Mouse (Mus musculus): ENCODE results near the gene Adipor2. TPM values are rescaled to one million over a fixed set of nuclear protein-coding genes. Genes with fewer than 3 reads are reported as not detected.
"Not testable (repeated sequence)": the region's sequence is repeated elsewhere in the genome, so short reads cannot be mapped to it uniquely, and the experiment has no call there.

Gene Adipor2
- polyA plus RNA-seq, 1 experiment, result 45.4 TPM

DNA sequence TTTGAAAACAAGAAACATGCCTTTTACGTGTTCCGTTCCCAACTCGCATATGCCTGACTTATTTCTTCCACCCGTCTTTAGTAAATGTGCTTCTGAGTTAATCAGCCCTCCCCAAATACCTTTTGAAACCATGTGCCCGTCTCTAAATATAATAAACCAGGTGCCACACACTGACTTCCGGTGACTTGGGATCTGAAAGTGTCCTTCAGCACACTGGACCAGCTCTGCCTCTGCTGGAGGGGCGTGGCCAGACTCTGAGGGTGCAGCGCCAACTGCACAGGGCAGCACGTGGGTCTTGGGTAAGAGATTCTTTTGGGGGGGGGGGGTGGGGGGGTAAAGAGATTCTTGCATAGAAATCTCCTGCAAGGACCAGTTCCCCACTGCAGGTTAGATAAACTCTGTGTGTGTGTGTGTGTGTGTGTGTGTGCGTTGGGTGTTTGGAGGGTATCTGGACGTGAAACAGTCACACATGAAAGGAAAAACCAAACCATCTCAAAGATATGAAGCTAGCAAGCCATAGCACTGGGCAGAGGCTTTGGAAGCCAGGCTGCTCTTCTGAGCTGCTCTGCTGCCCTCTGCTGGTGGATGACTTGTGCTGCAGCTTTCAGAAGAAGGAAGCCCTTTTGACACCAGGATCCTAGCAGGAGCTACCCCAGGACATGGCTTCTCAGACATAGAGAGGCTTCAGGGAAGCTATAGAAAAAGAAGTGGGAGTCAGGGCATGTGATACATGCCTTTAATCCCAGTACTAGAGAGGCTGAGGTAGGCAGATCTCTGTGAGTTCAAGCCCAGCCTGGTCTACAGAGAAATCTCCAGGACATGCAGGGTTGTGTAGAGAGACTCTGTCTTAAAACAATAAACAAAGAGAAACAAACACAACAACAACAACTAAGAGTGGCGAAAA, 26.5 kb upstream of the Adipor2 start:
- TF ChIP-seq POLR2A (IDR thresholded peaks at IDR 0.05; ENCODE audit: borderline replicate concordance, extremely low read depth, insufficient read depth, insufficient read length, poor library complexity, severe bottlenecking), result no peak
- peak; percentile 99 for TF ChIP-seq CTCF (IDR thresholded peaks at IDR 0.05; ENCODE audit: borderline replicate concordance, extremely low read depth, insufficient read depth, insufficient read length)
- peak; percentile 95 for DNase-seq (ENCODE audit: low read depth)

DNA sequence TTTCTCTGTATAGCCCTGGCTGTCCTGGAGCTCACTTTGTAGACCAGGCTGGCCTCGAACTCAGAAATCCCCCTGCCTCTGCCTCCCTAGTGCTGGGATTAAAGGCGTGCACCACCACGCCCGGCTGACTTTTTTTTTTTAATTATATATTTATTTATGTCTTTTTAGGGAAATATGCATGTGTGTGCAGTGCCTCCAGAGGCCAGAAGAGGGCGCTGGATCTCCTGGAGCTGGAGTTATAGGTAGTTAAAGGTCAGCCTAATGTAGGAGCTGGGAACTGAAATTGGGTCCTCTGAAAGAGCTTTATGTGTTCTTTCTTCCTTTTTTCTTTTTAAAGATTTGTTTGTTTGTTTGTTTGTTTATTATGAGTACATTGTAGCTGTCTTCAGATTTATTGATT, 25.2 kb upstream of the Adipor2 start:
- peak; percentile 25; the same call in 1 of the 2 replicates for TF ChIP-seq CTCF (IDR thresholded peaks at IDR 0.05; ENCODE audit: borderline replicate concordance, extremely low read depth, insufficient read depth, insufficient read length)
- not testable (repeated sequence) for DNase-seq (ENCODE audit: low read depth)

DNA sequence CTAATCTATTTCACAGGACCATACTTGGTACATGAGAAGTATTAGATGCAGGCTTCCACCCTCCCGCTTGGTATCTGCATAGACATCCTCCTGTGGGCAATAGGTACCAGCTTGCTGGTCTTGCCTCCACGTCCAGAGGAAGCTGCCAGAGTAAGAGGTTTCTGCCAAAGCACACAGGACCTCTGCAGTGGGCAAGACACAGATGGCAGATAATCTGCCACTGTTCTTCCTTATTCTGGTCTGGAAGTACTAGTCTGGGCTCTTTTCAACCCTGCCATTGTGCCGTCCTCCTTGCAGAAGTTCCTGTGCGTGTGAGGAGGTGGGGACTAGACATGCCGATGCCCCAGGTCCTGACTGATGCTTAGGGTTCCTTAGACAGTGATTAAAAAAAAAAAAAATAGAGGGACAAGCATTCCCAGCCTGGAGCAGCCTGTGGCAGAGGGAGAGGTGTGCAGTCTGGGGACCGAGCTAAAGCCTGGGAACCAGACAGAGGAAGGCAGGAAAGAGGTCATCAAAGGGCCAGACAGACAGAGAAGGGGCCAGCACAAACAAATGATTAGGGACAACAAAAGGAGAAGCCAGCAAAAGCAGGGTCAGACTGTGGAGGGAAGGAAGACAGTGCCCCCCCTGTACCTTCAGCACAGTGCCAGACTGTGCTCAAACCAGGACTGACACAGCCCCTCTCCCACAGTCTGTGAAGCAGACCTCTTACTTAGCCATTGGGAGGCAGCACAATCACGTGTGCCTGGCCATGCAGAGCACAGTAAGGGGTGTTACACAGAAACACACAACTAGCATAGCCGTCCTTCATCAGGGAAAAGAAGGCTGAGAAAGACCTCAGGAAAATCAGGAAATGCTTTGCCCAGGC, 20.6 kb upstream of the Adipor2 start:
- peak; percentile 37 for DNase-seq (ENCODE audit: low read depth)
- TF ChIP-seq POLR2A (IDR thresholded peaks at IDR 0.05; ENCODE audit: borderline replicate concordance, extremely low read depth, insufficient read depth, insufficient read length, poor library complexity, severe bottlenecking) (no peak), CTCF (IDR thresholded peaks at IDR 0.05; ENCODE audit: borderline replicate concordance, extremely low read depth, insufficient read depth, insufficient read length) (peak; percentile 20; the same call in 1 of the 2 replicates)

DNA sequence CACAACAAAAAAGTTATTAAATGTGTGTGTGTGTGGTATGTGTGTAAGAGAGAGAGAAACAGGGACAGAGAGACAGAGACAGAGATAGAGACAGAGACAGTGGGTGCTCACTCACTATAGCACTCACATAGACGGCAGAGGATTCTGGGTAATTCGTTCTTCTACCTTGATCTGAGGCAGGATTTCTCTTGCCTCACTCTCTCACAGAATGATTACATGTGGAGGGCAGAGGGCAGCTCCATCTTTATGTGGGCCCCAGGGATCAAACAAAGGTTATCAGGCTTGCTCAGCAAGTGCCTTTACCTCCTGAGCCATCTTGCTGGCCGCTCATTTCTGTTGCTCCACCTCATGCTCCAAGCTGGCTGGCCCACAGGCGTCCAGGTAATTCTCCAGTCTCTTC, 16.9 kb upstream of the Adipor2 start:
- TF ChIP-seq POLR2A (IDR thresholded peaks at IDR 0.05; ENCODE audit: borderline replicate concordance, extremely low read depth, insufficient read depth, insufficient read length, poor library complexity, severe bottlenecking) (no peak), CTCF (IDR thresholded peaks at IDR 0.05; ENCODE audit: borderline replicate concordance, extremely low read depth, insufficient read depth, insufficient read length) (no peak)
- DNase-seq (ENCODE audit: low read depth), result no peak

DNA sequence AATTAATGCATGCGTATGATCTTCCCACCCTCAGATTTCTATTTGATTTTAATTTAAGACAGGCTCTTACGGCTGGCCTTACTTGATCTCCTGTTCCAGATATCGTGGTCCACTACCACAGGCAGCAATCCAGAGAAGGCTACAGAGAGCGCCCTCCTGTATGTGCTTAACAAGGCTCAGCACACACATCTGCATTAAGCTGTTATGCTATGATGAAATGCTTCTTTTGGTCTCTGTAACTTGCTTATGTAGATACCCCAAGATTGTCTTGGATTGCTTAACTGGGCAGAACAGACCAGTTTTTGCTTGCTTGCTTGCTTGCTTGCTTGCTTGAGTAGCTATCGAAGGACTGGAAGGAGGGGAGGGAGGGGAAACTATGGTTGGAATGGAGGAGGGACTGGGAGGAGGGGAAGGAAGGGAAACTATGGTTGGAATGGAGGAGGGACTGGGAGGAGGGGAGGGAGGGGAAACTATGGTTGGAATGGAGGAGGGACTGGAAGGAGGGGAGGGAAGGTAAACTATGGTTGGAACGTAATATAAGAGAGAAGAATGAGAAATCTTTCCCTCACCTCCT, 14.3 kb upstream of the Adipor2 start:
- no peak for DNase-seq (ENCODE audit: low read depth)
- no peak for TF ChIP-seq POLR2A (IDR thresholded peaks at IDR 0.05; ENCODE audit: borderline replicate concordance, extremely low read depth, insufficient read depth, insufficient read length, poor library complexity, severe bottlenecking)
- TF ChIP-seq CTCF (IDR thresholded peaks at IDR 0.05; ENCODE audit: borderline replicate concordance, extremely low read depth, insufficient read depth, insufficient read length), result no peak

DNA sequence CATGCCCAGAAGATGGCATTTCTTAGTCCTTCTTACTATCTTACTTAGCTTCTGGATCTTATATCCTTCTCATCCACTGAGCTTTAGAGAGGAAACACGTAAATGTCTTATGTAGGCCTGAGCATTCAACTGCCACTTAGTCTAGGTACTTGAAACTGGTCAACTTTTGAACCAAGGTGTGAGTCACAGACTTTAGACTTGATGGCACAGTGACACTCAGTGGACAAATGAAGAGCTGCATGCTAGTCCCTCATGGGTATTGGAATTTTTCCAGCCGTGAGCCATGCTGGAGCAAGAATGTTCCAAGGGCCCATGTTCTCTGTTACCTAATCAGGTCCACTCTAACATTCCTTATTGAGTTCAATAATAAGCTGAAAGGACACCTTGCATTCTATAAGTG, 13.0 kb upstream of the Adipor2 start:
- peak; percentile 62 for DNase-seq (ENCODE audit: low read depth)
- no peak for TF ChIP-seq POLR2A (IDR thresholded peaks at IDR 0.05; ENCODE audit: borderline replicate concordance, extremely low read depth, insufficient read depth, insufficient read length, poor library complexity, severe bottlenecking)
- TF ChIP-seq CTCF (IDR thresholded peaks at IDR 0.05; ENCODE audit: borderline replicate concordance, extremely low read depth, insufficient read depth, insufficient read length), result peak; percentile 64; the same call in 1 of the 2 replicates

DNA sequence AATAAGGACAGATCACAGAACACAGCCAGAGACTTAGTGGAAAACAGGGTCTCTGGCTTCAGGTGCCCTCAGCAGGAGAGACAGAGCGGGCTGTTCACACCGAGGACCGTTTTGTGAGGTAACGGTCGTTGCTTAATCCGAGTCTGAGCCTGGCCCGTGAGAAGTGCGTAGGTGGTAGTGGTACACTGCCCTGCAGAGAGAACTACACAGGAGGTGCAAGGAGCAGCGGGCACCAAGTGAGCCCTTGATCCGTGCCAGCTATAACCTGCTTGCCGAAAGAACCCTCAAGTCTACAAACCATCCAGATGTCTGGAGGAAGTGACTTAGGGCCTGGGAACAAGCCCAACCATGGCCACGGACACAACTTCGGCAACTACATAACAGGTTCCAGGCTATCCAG, 11.8 kb upstream of the Adipor2 start:
- no peak for DNase-seq (ENCODE audit: low read depth)
- no peak for TF ChIP-seq CTCF (IDR thresholded peaks at IDR 0.05; ENCODE audit: borderline replicate concordance, extremely low read depth, insufficient read depth, insufficient read length)
- no peak for TF ChIP-seq POLR2A (IDR thresholded peaks at IDR 0.05; ENCODE audit: borderline replicate concordance, extremely low read depth, insufficient read depth, insufficient read length, poor library complexity, severe bottlenecking)

DNA sequence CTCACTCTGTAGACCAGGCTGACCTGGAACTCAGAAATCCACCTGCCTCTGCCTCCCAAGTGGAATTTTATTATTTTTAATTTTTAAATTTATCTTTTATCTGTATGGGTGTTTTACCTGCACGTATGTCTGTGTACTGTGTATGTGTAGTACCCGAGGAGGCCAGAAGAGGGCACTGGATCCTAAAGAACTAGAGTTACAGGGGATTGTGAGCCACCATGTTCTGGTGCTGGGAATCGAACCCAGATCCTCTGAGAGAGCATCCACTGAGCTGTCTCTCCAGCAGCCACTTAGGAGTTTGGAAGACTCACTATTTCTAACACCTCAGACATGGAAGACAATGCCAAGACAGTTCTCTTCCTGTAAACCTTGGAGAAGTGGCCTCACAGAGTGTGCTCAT, 11.1 kb upstream of the Adipor2 start:
- peak; percentile 23; the same call in 1 of the 2 replicates for TF ChIP-seq CTCF (IDR thresholded peaks at IDR 0.05; ENCODE audit: borderline replicate concordance, extremely low read depth, insufficient read depth, insufficient read length)
- no peak for TF ChIP-seq POLR2A (IDR thresholded peaks at IDR 0.05; ENCODE audit: borderline replicate concordance, extremely low read depth, insufficient read depth, insufficient read length, poor library complexity, severe bottlenecking)
- DNase-seq (ENCODE audit: low read depth), result no peak

DNA sequence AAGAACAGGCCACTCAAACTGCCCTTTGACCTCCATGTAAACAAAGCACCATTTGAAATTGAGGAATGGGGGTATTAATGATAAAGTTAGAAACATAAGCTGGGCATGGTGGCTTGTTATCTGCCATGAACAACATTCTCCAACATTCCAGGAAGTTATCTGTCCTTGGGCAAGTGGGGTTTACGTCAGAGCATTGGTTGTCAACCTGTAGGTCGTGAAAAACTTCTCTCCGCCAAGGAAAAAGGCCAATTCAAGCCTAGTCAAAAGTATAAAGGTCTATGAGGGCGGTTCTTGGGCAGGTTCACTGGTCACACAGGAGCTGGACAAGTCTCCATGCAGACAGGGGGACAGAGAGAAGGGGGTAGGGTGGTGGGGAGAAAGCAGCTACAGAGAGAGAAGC, 3.5 kb upstream of the Adipor2 start:
- no peak for DNase-seq (ENCODE audit: low read depth)
- TF ChIP-seq CTCF (IDR thresholded peaks at IDR 0.05; ENCODE audit: borderline replicate concordance, extremely low read depth, insufficient read depth, insufficient read length), result no peak
- TF ChIP-seq POLR2A (IDR thresholded peaks at IDR 0.05; ENCODE audit: borderline replicate concordance, extremely low read depth, insufficient read depth, insufficient read length, poor library complexity, severe bottlenecking), result no peak

DNA sequence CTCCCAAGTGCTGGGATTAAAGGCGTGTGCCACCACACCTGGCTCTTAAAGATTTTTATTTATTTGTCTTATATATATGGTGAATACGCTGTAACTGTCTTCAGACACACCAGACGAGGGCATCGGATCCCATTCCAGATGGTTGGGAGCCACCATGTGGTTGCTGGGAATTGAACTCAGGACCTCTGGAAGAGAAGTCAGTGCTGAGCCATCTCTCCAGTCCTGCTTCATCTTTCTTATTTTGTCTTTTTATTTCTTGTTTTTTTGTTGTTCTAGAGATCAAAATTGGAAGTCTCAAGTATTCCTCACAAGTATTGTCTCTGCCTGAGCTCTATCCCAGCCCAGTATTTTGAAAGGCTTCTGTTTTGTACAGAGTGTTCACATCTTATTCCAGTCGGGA, 2.9 kb upstream of the Adipor2 start:
- TF ChIP-seq CTCF (IDR thresholded peaks at IDR 0.05; ENCODE audit: borderline replicate concordance, extremely low read depth, insufficient read depth, insufficient read length) (no peak), POLR2A (IDR thresholded peaks at IDR 0.05; ENCODE audit: borderline replicate concordance, extremely low read depth, insufficient read depth, insufficient read length, poor library complexity, severe bottlenecking) (no peak)
- DNase-seq (ENCODE audit: low read depth), result no peak

DNA sequence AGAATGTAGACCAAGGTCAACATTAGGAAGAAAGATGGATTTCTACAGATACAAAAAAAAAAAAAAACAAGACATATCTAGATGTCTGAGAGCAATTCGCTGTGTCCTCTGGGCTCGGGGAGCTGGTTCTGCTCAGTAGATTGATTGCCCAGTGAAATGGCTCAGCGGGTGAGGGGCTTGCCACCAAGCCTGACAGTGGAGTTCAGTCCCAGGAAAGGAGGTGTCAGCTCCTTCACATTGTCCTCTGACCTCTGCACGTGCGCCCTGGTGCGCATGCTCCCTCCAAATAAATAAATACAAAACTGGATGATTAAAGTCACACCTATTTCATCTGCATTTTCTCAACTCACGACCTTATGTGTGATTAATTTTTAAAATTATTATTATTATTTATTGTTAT, 1.9 kb upstream of the Adipor2 start:
- no peak for DNase-seq (ENCODE audit: low read depth)
- TF ChIP-seq POLR2A (IDR thresholded peaks at IDR 0.05; ENCODE audit: borderline replicate concordance, extremely low read depth, insufficient read depth, insufficient read length, poor library complexity, severe bottlenecking) (no peak), CTCF (IDR thresholded peaks at IDR 0.05; ENCODE audit: borderline replicate concordance, extremely low read depth, insufficient read depth, insufficient read length) (no peak)
